Mouse (Mus musculus) neural tube, embryonic 14.5 days (tissue): ENCODE results near the gene Lbx1. TPM values are rescaled to one million over a fixed set of nuclear protein-coding genes. Genes with fewer than 3 reads are reported as not detected.

Experiments
- ATAC-seq: fragments of 200-750 bp; cut with Nextera tagmentation; 2 replicates; pipeline ENCODE4 v1.8.0; 2017; ENCODE audit warnings: low read depth, mild to moderate bottlenecking, moderate TSS enrichment, moderate library complexity
- H3K27ac ChIP-seq: fragments of 300-500 bp; sonication (generic); 2 replicates; pipeline ENCODE4 v1.5.1; 2014; ENCODE audit warnings: low read depth, mild to moderate bottlenecking, control low read depth, low read length, moderate library complexity, mixed read lengths
- H3K27me3 ChIP-seq: fragments of 300-500 bp; sonication (generic); 2 replicates; pipeline ENCODE4 v1.6.1; 2014; ENCODE audit warnings: low read length; ENCODE audit not compliant: control insufficient read depth, insufficient read depth
- H3K36me3 ChIP-seq: fragments of 300-500 bp; sonication (generic); 2 replicates; pipeline ENCODE4 v1.6.1; 2014; ENCODE audit warnings: low read length, mixed read lengths; ENCODE audit not compliant: control insufficient read depth, insufficient read depth
- H3K4me1 ChIP-seq: fragments of 300-500 bp; sonication (generic); 2 replicates; pipeline ENCODE4 v1.6.1; 2014; ENCODE audit warnings: low read length; ENCODE audit not compliant: control insufficient read depth, insufficient read depth
- H3K4me2 ChIP-seq: fragments of 300-500 bp; sonication (generic); 2 replicates; pipeline ENCODE4 v1.6.1; 2014; ENCODE audit warnings: mild to moderate bottlenecking, low read depth, low read length, control low read depth
- H3K4me3 ChIP-seq: fragments of 300-500 bp; sonication (generic); 2 replicates; pipeline ENCODE4 v1.5.1; 2014; ENCODE audit warnings: low read depth, low read length, control low read depth, mixed read lengths
- H3K9ac ChIP-seq: fragments of 300-500 bp; sonication (generic); replicated peaks from 2 replicates; pipeline ENCODE4 v1.6.1; 2014; ENCODE audit warnings: low read depth, mild to moderate bottlenecking, control low read depth, low read length, mixed read lengths
- H3K9me3 ChIP-seq: fragments of 300-500 bp; sonication (generic); 2 replicates; pipeline ENCODE4 v1.6.1; 2016; ENCODE audit warnings: low read length; ENCODE audit not compliant: control insufficient read depth
- WGBS: fragments of 180-500 bp; shearing (Covaris S2); extraction: QIAGEN DNeasy Blood & Tissue Kit; methylation state at CpG from one replicate; pipeline ENCODE4 v1.1.7; 2014; 5-methylcytosine and 5-hydroxymethylcytosine counted together
- polyA plus RNA-seq: library from polyadenylated mRNA; unstranded; fragments of >200 nt; fragmentation: Nextera tagmentation; extraction: Ambion mirVana; gene quantifications from 2 replicates; pipeline ENCODE4 v1.2.1, GENCODE M21; 2014

The Lbx1 gene
- polyA plus RNA-seq, 1 experiment from 2014 or later: 23.0 TPM

DNA sequence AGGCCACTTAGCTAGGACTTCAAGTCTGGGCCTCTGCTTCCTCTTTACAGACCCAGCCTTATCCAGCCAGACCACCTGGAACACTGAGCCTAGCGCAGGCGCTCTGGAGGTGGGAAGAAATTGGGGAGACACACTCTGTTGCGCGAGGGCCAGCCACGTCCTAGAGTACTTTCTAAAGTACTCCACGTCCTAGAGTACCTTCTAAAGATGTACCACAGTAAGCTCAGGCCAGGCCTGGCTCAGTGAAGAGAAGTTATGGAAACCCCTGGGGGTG lies 11.4 kb downstream of the Lbx1 start:
- Histone ChIP-seq H3K9ac (no peak overlapping the region), H3K27ac (no peak overlapping the region)

GRCm38 (mm10) chr19:45223413-45224285 lies 12.0 kb downstream of the Lbx1 start:
- H3K4me3 ChIP-seq: peak overlapping the region; percentile 3; the same call in 1 of the 2 replicates
- peak overlapping the region; percentile 35 for H3K4me2 ChIP-seq
- H3K27me3 ChIP-seq: peaks cover 26% of the 10 kb centered on the region
- 2% methylated on average over 49 of the region's 49 CpGs for WGBS
- no peaks in the 10 kb centered on the region for H3K36me3 ChIP-seq
- H3K4me1 ChIP-seq: peaks cover 44% of the 10 kb centered on the region
- no peak for ATAC-seq
- H3K27ac ChIP-seq: no peak overlapping the region; the same call in 1 of the 2 replicates
- no peak overlapping the region for H3K9ac ChIP-seq
- H3K9me3 ChIP-seq: no peaks in the 10 kb centered on the region

More for the DNA sequence above, 11.4 kb downstream of the Lbx1 start:
- no peak for ATAC-seq
- no peak overlapping the region for H3K4me3 ChIP-seq
- H3K36me3 ChIP-seq: no peaks in the 10 kb centered on the region
- H3K4me1 ChIP-seq: peaks cover 44% of the 10 kb centered on the region
- H3K27me3 ChIP-seq: peaks cover 26% of the 10 kb centered on the region
- no peaks in the 10 kb centered on the region for H3K9me3 ChIP-seq
- WGBS: 4% methylated on average over 6 of the region's 6 CpGs
- H3K4me2 ChIP-seq: peak overlapping the region; percentile 35; the same call in 1 of the 2 replicates

DNA sequence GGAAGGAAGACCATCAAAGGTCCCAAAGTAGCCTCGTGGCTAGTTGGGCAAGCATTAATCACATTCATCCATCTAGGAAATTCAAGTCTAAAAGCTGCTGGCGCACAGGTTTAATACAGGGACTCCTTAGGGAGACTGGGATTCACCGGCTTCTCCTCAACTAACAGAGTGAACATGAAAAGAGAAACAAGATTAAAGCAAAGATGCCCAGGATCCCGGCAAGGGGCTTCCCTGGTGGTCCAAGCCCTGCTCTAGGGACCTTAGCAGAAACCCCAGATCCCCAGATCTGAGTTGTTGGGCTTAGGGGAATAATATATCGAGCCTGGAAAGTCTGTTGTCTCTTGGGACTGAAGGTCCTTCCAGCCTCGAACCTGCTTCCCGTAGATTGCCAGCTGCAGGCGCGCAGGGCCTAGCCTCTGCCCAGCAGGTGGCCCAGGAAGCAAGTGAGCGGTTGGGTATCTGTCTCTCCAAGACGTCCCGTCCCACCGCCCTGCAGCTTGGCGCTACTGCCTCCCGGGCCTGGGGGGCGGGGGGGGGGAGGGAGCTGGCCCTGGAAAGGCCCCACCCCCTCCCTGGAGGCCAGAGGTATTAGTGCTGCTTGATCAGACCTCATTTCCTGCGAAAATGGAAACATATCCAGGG lies 13.3 kb downstream of the Lbx1 start:
- no peak for ATAC-seq
- 3% methylated on average over 17 of the region's 17 CpGs for WGBS
- Histone ChIP-seq H3K27ac (no peak overlapping the region), H3K4me2 (no peak overlapping the region), H3K4me3 (no peak overlapping the region), H3K36me3 (no peaks in the 10 kb centered on the region), H3K9ac (no peak overlapping the region), H3K9me3 (no peaks in the 10 kb centered on the region), H3K4me1 (peaks cover 34% of the 10 kb centered on the region), H3K27me3 (peaks cover 21% of the 10 kb centered on the region)

DNA sequence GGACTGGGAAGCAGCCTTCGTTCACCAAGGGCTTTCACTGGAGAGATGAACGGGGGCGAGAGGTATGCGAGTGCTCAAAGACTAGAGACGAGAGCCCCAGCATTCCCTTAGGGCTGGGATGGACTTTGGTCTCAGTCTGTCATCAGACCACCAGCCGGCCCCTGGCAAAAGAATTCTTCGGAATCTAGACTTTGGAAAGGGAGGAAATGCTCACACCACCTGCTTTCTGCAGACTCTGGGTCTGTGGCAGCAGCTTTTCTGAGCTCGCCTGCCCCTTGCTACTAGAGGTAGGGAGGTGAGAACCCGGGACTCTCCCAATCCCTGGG lies 14.2 kb downstream of the Lbx1 start:
- no peak overlapping the region for H3K4me3 ChIP-seq
- no peak overlapping the region for H3K9ac ChIP-seq
- H3K4me2 ChIP-seq: peak overlapping the region; percentile 45; the same call in 1 of the 2 replicates
- 2% methylated on average over 9 of the region's 9 CpGs for WGBS
- no peak for ATAC-seq
- H3K27me3 ChIP-seq: peaks cover 18% of the 10 kb centered on the region
- H3K36me3 ChIP-seq: no peaks in the 10 kb centered on the region
- H3K27ac ChIP-seq: no peak overlapping the region
- H3K9me3 ChIP-seq: no peaks in the 10 kb centered on the region
- H3K4me1 ChIP-seq: peaks cover 25% of the 10 kb centered on the region

GRCm38 (mm10) chr19:45220593-45221457 lies 14.8 kb downstream of the Lbx1 start:
- Histone ChIP-seq H3K4me3 (peak overlapping the region; percentile 16; the same call in 1 of the 2 replicates), H3K9ac (no peak overlapping the region), H3K4me2 (peak overlapping the region; percentile 45), H3K9me3 (no peaks in the 10 kb centered on the region), H3K36me3 (no peaks in the 10 kb centered on the region), H3K4me1 (peaks cover 23% of the 10 kb centered on the region), H3K27ac (no peak overlapping the region), H3K27me3 (peaks cover 18% of the 10 kb centered on the region)
- peak; percentile 73 for ATAC-seq
- WGBS: 1% methylated on average over 29 of the region's 29 CpGs

- WGBS: 4% methylated on average over 9 of the region's 9 CpGs
- Histone ChIP-seq H3K27ac (no peak overlapping the region), H3K4me2 (no peak overlapping the region), H3K4me1 (peaks cover under 1% of the 10 kb centered on the region; the same call in 1 of the 2 replicates), H3K9ac (no peak overlapping the region), H3K36me3 (no peaks in the 10 kb centered on the region), H3K4me3 (no peak overlapping the region), H3K27me3 (no peaks in the 10 kb centered on the region), H3K9me3 (no peaks in the 10 kb centered on the region)
- ATAC-seq: no peak
Measured at GRCm38 (mm10) chr19:45216240-45216639, 19.4 kb downstream of the Lbx1 start.

DNA sequence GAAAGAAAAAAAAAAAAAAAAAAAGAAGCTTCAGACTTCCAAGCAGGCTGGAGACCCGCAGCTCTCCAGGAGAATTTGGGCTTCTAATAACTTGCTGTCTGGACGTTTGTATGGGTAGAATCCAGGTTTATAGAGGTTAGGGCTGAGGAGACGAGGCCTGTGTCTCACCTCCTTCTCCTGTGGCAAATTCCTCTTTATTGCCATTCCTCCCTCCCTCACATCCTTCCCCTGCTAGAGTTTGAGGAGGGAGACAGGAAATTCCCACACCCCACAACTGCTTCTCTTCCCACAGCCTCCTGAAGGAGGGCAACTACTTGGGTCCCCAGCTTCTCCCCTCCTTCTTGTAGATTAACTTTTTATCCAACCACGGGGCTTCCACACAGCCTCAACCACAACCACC lies 20.2 kb downstream of the Lbx1 start:
- Histone ChIP-seq H3K4me1 (no peaks in the 10 kb centered on the region), H3K4me2 (no peak overlapping the region), H3K4me3 (no peak overlapping the region), H3K36me3 (no peaks in the 10 kb centered on the region), H3K27me3 (no peaks in the 10 kb centered on the region), H3K27ac (no peak overlapping the region), H3K9ac (no peak overlapping the region), H3K9me3 (no peaks in the 10 kb centered on the region)
- no peak for ATAC-seq
- WGBS: 80% methylated on average over 4 of the region's 4 CpGs

DNA sequence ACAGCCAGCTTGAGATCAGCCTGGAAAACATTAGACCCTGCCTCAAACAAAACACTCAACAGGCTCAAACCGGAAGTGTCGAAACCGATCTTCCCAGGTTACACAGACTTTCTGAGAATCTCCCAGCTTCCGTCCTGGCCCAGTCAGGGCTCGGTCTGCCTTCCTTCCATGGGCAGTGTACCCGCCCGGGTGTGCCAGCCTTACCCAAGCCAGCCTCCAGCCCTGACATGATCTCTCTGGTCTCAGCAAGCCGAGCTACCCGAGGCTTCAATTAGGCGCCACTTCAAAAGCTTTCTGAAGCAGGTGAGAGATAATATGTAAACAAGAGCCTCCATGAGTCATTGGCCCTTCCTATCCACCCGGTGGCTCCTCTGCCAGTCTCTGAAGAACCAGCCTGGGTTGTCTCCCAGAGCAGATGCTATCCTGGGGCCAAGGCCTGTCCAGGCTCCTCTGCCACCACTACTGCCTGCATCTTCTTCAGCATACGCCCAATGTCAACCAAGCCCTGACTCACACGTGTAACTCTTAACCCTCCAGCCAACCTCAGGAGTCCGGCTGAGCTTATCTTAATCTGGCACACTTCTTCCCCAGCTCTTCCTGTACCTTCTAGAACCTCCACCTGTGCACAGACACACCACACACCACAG lies 25.7 kb downstream of the Lbx1 start:
- no peaks in the 10 kb centered on the region for H3K27me3 ChIP-seq
- 87% methylated on average over 14 of the region's 14 CpGs for WGBS
- ATAC-seq: no peak

More for the DNA sequence above, 25.7 kb downstream of the Lbx1 start:
- H3K9me3 ChIP-seq: no peaks in the 10 kb centered on the region
- H3K27ac ChIP-seq: no peak overlapping the region
- H3K4me1 ChIP-seq: no peaks in the 10 kb centered on the region
- no peak overlapping the region for H3K9ac ChIP-seq
- H3K4me2 ChIP-seq: no peak overlapping the region
- H3K36me3 ChIP-seq: no peaks in the 10 kb centered on the region
- H3K4me3 ChIP-seq: no peak overlapping the region
